18 mouse cellular contexts compared by ENCODE assay signal in genomic region chr2:45194335-45194734, GRCm38 (mm10).
DNase-seq lines count a peak whose midpoint lies in the region; ATAC-seq and TF ChIP-seq lines count a peak whose summit lies in the region.
"Had no signal": no experiment of that assay in that cellular context is flagged by ENCODE, and none has a peak within 500 bp of the region (broad histone marks: within the 10 kb centered on the region; RNA-seq: fewer than 3 reads in every experiment).

No protein-coding gene starts in this region.

- no peaks in the 10 kb centered on the region for H3K9me3 ChIP-seq in liver, embryonic 11.5 days (ENCODE audit: control insufficient read depth, low read length)
- H3K9me3 ChIP-seq: forebrain, embryonic 13.5 days; G1E; heart, embryonic 12.5 days; hindbrain, embryonic 15.5 days had no signal

- WGBS in liver, adult 2 months, result 84% methylated on average over 7 of the region's 7 CpGs
- 77% methylated on average over 7 of the region's 7 CpGs for WGBS in liver, embryonic 11.5 days
- 28% methylated on average over 7 of the region's 7 CpGs for WGBS in spleen, adult 2 months

- H3K27me3 ChIP-seq in liver, adult 2 months (ENCODE audit: control insufficient read depth, insufficient read depth, low read length), result no peaks in the 10 kb centered on the region
- H3K27me3 ChIP-seq in liver, embryonic 11.5 days (replicated peaks; ENCODE audit: control insufficient read depth, insufficient read depth, low read length), result no peaks in the 10 kb centered on the region
- H3K27me3 ChIP-seq in spleen, adult 2 months (ENCODE audit: control insufficient read depth, insufficient read depth, low read length), result no peaks in the 10 kb centered on the region
- H3K27me3 ChIP-seq: forebrain, embryonic 13.5 days; heart, embryonic 12.5 days; hindbrain, embryonic 15.5 days had no signal

- no peaks in the 10 kb centered on the region for H3K79me2 ChIP-seq in liver, adult 2 months (ENCODE audit: control insufficient read depth, insufficient read depth, low read length)

- no peak overlapping the region; the same call in 1 of the 2 replicates for H3K27ac ChIP-seq in liver, adult 2 months (replicated peaks; ENCODE audit: insufficient read depth, low read depth, low read length)
- no peak overlapping the region for H3K27ac ChIP-seq in liver, embryonic 11.5 days (ENCODE audit: low read depth, low read length)
- H3K27ac ChIP-seq in spleen, adult 2 months (ENCODE audit: insufficient read depth, low read length), result peak overlapping the region; percentile 29; the same call in 1 of the 2 replicates
- peak overlapping the region; percentile 99 for H3K27ac ChIP-seq in bone marrow macrophage, adult 2 months (ENCODE audit: insufficient read depth, low read depth, low read length)
- H3K27ac ChIP-seq: forebrain, embryonic 13.5 days; hindbrain, embryonic 15.5 days had no signal

- H3K9ac ChIP-seq in liver, adult 2 months (ENCODE audit: low read depth, low read length), result no peak overlapping the region
- H3K9ac ChIP-seq in liver, embryonic 11.5 days (ENCODE audit: low read depth, low read length), result no peak overlapping the region
- H3K9ac ChIP-seq: forebrain, embryonic 13.5 days; forebrain, postnatal 0 days; heart, embryonic 12.5 days; hindbrain, embryonic 15.5 days had no signal

- H3K4me2 ChIP-seq in liver, embryonic 11.5 days, result no peak overlapping the region
- H3K4me2 ChIP-seq: forebrain, embryonic 13.5 days; heart, embryonic 12.5 days; hindbrain, embryonic 15.5 days had no signal

- H3K4me3 ChIP-seq in liver, adult 2 months (ENCODE audit: insufficient read depth, low read depth, low read length), result no peak overlapping the region
- H3K4me3 ChIP-seq in liver, embryonic 11.5 days (ENCODE audit: low read depth, low read length), result no peak overlapping the region
- H3K4me3 ChIP-seq in spleen, adult 2 months (ENCODE audit: extremely low read depth, insufficient read depth, insufficient read length), result no peak overlapping the region
- H3K4me3 ChIP-seq in bone marrow macrophage, adult 2 months (ENCODE audit: insufficient read depth, low read length), result no peak overlapping the region
- H3K4me3 ChIP-seq: forebrain, embryonic 13.5 days; heart, embryonic 12.5 days; hindbrain, embryonic 15.5 days had no signal

- ATAC-seq in liver, embryonic 11.5 days (replicated peaks; ENCODE audit: low FRiP score), result no peak
- ATAC-seq: forebrain, embryonic 13.5 days; forebrain, postnatal 0 days had no signal

- no peak for TF ChIP-seq CTCF in liver, adult 2 months (IDR thresholded peaks at IDR 0.05; ENCODE audit: low read depth, low read length)
- TF ChIP-seq CTCF in spleen, adult 2 months (IDR thresholded peaks at IDR 0.05; ENCODE audit: extremely low read depth, insufficient read depth, insufficient read length, insufficient replicate concordance), result no peak
- TF ChIP-seq CTCF in bone marrow macrophage, adult 2 months (IDR thresholded peaks at IDR 0.05; ENCODE audit: low read depth, low read length), result no peak

- no peak for TF ChIP-seq POLR2A in liver, adult 2 months (IDR thresholded peaks at IDR 0.05; ENCODE audit: extremely low read depth, insufficient read depth, low read length)
- no peak for TF ChIP-seq POLR2A in spleen, adult 2 months (IDR thresholded peaks at IDR 0.05; ENCODE audit: low read depth, low read length)
- no peak for TF ChIP-seq POLR2A in bone marrow macrophage, adult 2 months (IDR thresholded peaks at IDR 0.05; ENCODE audit: borderline replicate concordance, low read depth, low read length)

- peak; percentile 29 for DNase-seq in liver, adult 2 months (ENCODE audit: extremely low read depth, low read depth, low spot score)
- DNase-seq in liver, embryonic 11.5 days (ENCODE audit: low spot score), result no peak
- DNase-seq in spleen, adult 2 months (ENCODE audit: low read depth in 1 of 2, low spot score in 2 of 2), result peak; percentile 8 to 44
- DNase-seq in spleen, postnatal 4 days (ENCODE audit: low spot score in 2 of 2), result no peak
- peak; percentile 9 for DNase-seq in skeletal muscle tissue, adult 2 months (ENCODE audit: low read depth, low spot score)
- no peak for DNase-seq in left cerebral cortex, adult 8-10 months (ENCODE audit: low spot score in 2 of 2)
- no peak for DNase-seq in testis, postnatal 14 days (ENCODE audit: low spot score)
- DNase-seq: adrenal gland, adult 8-10 months; cerebellum, adult 18-20 months; cerebellum, adult 9-11 months; cerebellum, postnatal 36 days; forebrain, postnatal 0 days; gastrocnemius, postnatal 25 days had no signal

- no peaks in the 10 kb centered on the region for H3K36me3 ChIP-seq in liver, adult 2 months (ENCODE audit: control insufficient read depth, insufficient read depth, low read length)
- no peaks in the 10 kb centered on the region for H3K36me3 ChIP-seq in liver, embryonic 11.5 days (ENCODE audit: control insufficient read depth, insufficient read depth, low read length)
- no peaks in the 10 kb centered on the region for H3K36me3 ChIP-seq in spleen, adult 2 months (ENCODE audit: control insufficient read depth, insufficient read depth, low read length)
- H3K36me3 ChIP-seq: G1E; heart, embryonic 12.5 days; hindbrain, embryonic 15.5 days had no signal

- H3K4me1 ChIP-seq in liver, adult 2 months (ENCODE audit: control insufficient read depth, insufficient read depth, low read length), result no peaks in the 10 kb centered on the region; the same call in 1 of the 2 replicates
- no peaks in the 10 kb centered on the region for H3K4me1 ChIP-seq in liver, embryonic 11.5 days (replicated peaks; ENCODE audit: control insufficient read depth, insufficient read depth, low read length)
- peaks cover 20% of the 10 kb centered on the region for H3K4me1 ChIP-seq in spleen, adult 2 months (ENCODE audit: control insufficient read depth, insufficient read depth, insufficient read length)
- peaks cover 53% of the 10 kb centered on the region for H3K4me1 ChIP-seq in bone marrow macrophage, adult 2 months (ENCODE audit: control insufficient read depth, insufficient read depth, low read length)
- H3K4me1 ChIP-seq: forebrain, embryonic 13.5 days; heart, embryonic 12.5 days; hindbrain, embryonic 15.5 days had no signal

Comparison
In these comparisons a context has a peak if more than half of its experiments do, and no peak if none do; other contexts are left out.
1. DNase-seq: peak in liver, adult 2 months (single experiment), spleen, adult 2 months (2 of 2) and skeletal muscle tissue, adult 2 months (single experiment); none in liver, embryonic 11.5 days (single experiment), spleen, postnatal 4 days (0 of 2), left cerebral cortex, adult 8-10 months (0 of 2) and testis, postnatal 14 days (single experiment).
2. H3K27ac ChIP-seq: peak in spleen, adult 2 months (single experiment) and bone marrow macrophage, adult 2 months (single experiment); none in liver, adult 2 months (single experiment) and liver, embryonic 11.5 days (single experiment).